Mouse (Mus musculus) bone marrow, adult 2 months (tissue): Measurements from ENCODE around the gene 9430097D07Rik.

Source experiments
- CTCF ChIP-seq: fragments of 200-500 bp; IDR thresholded peaks from 2 replicates; pipeline ENCODE4 v1.5.1; 2011; ENCODE audit warnings: low read length, control low read depth; ENCODE audit not compliant: control insufficient read depth, insufficient read depth
- POLR2A ChIP-seq: fragments of 200-500 bp; IDR thresholded peaks from 2 replicates; pipeline ENCODE4 v1.6.1; 2011; ENCODE audit warnings: low read depth, mild to moderate bottlenecking, control low read depth, low read length, borderline replicate concordance; ENCODE audit not compliant: control insufficient read depth

DNA sequence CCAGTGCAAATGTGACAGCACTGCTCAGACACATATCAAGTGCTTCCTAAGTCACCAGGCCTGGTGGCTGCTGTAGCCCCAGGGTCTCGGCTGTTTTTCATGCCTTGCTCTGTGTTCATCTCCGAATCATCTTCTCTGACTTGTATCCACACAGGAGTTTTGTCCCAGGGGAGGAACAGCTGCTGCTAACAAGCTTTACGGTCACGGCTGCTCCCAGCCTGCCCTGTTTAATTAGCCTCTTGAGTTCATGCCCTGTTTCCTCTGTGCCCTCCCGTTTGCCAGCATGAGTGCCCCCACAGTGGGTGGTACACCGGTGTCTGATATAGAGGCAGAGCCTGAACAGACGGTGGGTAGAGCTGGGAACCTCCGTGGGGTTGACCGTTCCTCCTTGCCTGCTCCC lies 42.6 kb upstream of the 9430097D07Rik start:
- TF ChIP-seq CTCF (no peak), POLR2A (no peak)
